Mouse (Mus musculus) spleen, postnatal 14 days (tissue): Measurements from ENCODE around the gene Ankrd22.
"Not testable (repeated sequence)": the region's sequence is repeated elsewhere in the genome, so short reads cannot be mapped to it uniquely, and the experiment has no call there.

Source experiments
- DNase-seq, 2 experiments: peaks; one replicate each; pipeline ENCODE4 v3.0.0; 2021 to 2022; ENCODE audit warnings: low spot score in 2 of 2

Ankrd22 gene

GRCm38 (mm10) chr19:34165891-34166290, at the start of gene Ankrd22:
Gene Ankrd22 (minus strand): TSS chr19:34166053.
- no peak for DNase-seq

GRCm38 (mm10) chr19:34214136-34214535, 48.3 kb upstream of the Ankrd22 start:
- DNase-seq = no peak

- no peak for DNase-seq
Observed at GRCm38 (mm10) chr19:34213251-34213645, 47.4 kb upstream of the Ankrd22 start.

GRCm38 (mm10) chr19:34212489-34213250, 46.8 kb upstream of the Ankrd22 start:
- no peak for DNase-seq

- no peak for DNase-seq
Observed at GRCm38 (mm10) chr19:34210841-34211240, 45.0 kb upstream of the Ankrd22 start.

GRCm38 (mm10) chr19:34209930-34210581, 44.2 kb upstream of the Ankrd22 start:
- DNase-seq = no peak

- DNase-seq = no peak
Observed at GRCm38 (mm10) chr19:34209031-34209430, 43.2 kb upstream of the Ankrd22 start.

- DNase-seq = no peak
Observed at GRCm38 (mm10) chr19:34206760-34207440, 41.0 kb upstream of the Ankrd22 start.

GRCm38 (mm10) chr19:34206128-34206527, 40.3 kb upstream of the Ankrd22 start:
- not testable (repeated sequence) for DNase-seq

GRCm38 (mm10) chr19:34202668-34203067, 36.8 kb upstream of the Ankrd22 start:
- no peak for DNase-seq

- DNase-seq = no peak
Observed at GRCm38 (mm10) chr19:34199488-34199887, 33.6 kb upstream of the Ankrd22 start.

GRCm38 (mm10) chr19:34198901-34199300, 33.0 kb upstream of the Ankrd22 start:
- DNase-seq = no peak

GRCm38 (mm10) chr19:34198066-34198465, 32.2 kb upstream of the Ankrd22 start:
- no peak for DNase-seq

GRCm38 (mm10) chr19:34195031-34195430, 29.2 kb upstream of the Ankrd22 start:
- DNase-seq = no peak

GRCm38 (mm10) chr19:34194132-34194745, 28.4 kb upstream of the Ankrd22 start:
- no peak for DNase-seq

- DNase-seq = no peak
Observed at GRCm38 (mm10) chr19:34193683-34194082, 27.8 kb upstream of the Ankrd22 start.

GRCm38 (mm10) chr19:34193149-34193548, 27.3 kb upstream of the Ankrd22 start:
- DNase-seq = no peak

GRCm38 (mm10) chr19:34192008-34192963, 26.4 kb upstream of the Ankrd22 start, which contains the start of gene Stambpl1:
Gene Stambpl1 (plus strand): TSS chr19:34192229.
- DNase-seq = peak; percentile 61 to 68

- DNase-seq = no peak
Observed at GRCm38 (mm10) chr19:34191645-34192007, 25.8 kb upstream of the Ankrd22 start.

GRCm38 (mm10) chr19:34186845-34187244, 21.0 kb upstream of the Ankrd22 start:
- no peak for DNase-seq

- no peak for DNase-seq
Observed at GRCm38 (mm10) chr19:34182490-34182889, 16.6 kb upstream of the Ankrd22 start.
